Mouse (Mus musculus) forebrain, embryonic 11.5 days (tissue): ENCODE data around the gene Phlda1. TPM values are rescaled to one million over a fixed set of nuclear protein-coding genes. Genes with fewer than 3 reads are reported as not detected.
A peak's percentile ranks its signal among the peaks of the same experiment; 100 is the strongest.

Source experiments
- ATAC-seq: fragments of 200-750 bp; cut with Nextera tagmentation; replicated peaks from 2 replicates; pipeline ENCODE4 v1.8.0; 2017; ENCODE audit warnings: moderate TSS enrichment; ENCODE audit not compliant: low FRiP score
- DNase-seq: peaks from one replicate; pipeline ENCODE4 v3.0.0-alpha.2; 2017; ENCODE audit warnings: low spot score
- H3K27ac ChIP-seq: fragments of 300-500 bp; sonication (generic); 2 replicates; pipeline ENCODE4 v1.5.1; 2014; ENCODE audit warnings: low read depth, low read length
- H3K27me3 ChIP-seq: fragments of 300-500 bp; sonication (generic); 2 replicates; pipeline ENCODE4 v1.6.1; 2014; ENCODE audit warnings: mild to moderate bottlenecking, low read length, mixed read lengths; ENCODE audit not compliant: control insufficient read depth, insufficient read depth
- H3K36me3 ChIP-seq: fragments of 300-500 bp; sonication (generic); 2 replicates; pipeline ENCODE4 v1.6.1; 2014; ENCODE audit warnings: mild to moderate bottlenecking, low read length, moderate library complexity, mixed read lengths; ENCODE audit not compliant: control insufficient read depth, insufficient read depth
- H3K4me1 ChIP-seq: fragments of 300-500 bp; sonication (generic); replicated peaks from 2 replicates; pipeline ENCODE4 v1.6.1; 2014; ENCODE audit warnings: low read length, mixed read lengths; ENCODE audit not compliant: control insufficient read depth, insufficient read depth
- H3K4me2 ChIP-seq: fragments of 300-500 bp; sonication (generic); 2 replicates; pipeline ENCODE4 v1.6.1; 2014; ENCODE audit warnings: low read depth, mild to moderate bottlenecking, low read length, moderate library complexity, mixed read lengths; ENCODE audit not compliant: severe bottlenecking
- H3K4me3 ChIP-seq: fragments of 300-500 bp; sonication (generic); 2 replicates; pipeline ENCODE4 v1.5.1; 2014; ENCODE audit warnings: low read depth, low read length
- H3K9ac ChIP-seq: fragments of 300-500 bp; sonication (generic); 2 replicates; pipeline ENCODE4 v1.6.1; 2014; ENCODE audit warnings: low read length
- H3K9me3 ChIP-seq: fragments of 300-500 bp; sonication (generic); 2 replicates; pipeline ENCODE4 v1.6.1; 2016; ENCODE audit warnings: low read length, mixed read lengths; ENCODE audit not compliant: control insufficient read depth
- WGBS: fragments of 180-500 bp; shearing (Covaris S2); extraction: QIAGEN DNeasy Blood & Tissue Kit; methylation state at CpG from one replicate; pipeline ENCODE4 v1.1.7; 2014; 5-methylcytosine and 5-hydroxymethylcytosine counted together
- polyA plus RNA-seq: library from polyadenylated mRNA; unstranded; fragments of >200 nt; fragmentation: Nextera tagmentation; extraction: Ambion mirVana; gene quantifications from 2 replicates; pipeline ENCODE4 v1.2.1, GENCODE M21; 2014

The Phlda1 gene
- polyA plus RNA-seq: 12.5 and 13.1 TPM in 2 replicates

DNA sequence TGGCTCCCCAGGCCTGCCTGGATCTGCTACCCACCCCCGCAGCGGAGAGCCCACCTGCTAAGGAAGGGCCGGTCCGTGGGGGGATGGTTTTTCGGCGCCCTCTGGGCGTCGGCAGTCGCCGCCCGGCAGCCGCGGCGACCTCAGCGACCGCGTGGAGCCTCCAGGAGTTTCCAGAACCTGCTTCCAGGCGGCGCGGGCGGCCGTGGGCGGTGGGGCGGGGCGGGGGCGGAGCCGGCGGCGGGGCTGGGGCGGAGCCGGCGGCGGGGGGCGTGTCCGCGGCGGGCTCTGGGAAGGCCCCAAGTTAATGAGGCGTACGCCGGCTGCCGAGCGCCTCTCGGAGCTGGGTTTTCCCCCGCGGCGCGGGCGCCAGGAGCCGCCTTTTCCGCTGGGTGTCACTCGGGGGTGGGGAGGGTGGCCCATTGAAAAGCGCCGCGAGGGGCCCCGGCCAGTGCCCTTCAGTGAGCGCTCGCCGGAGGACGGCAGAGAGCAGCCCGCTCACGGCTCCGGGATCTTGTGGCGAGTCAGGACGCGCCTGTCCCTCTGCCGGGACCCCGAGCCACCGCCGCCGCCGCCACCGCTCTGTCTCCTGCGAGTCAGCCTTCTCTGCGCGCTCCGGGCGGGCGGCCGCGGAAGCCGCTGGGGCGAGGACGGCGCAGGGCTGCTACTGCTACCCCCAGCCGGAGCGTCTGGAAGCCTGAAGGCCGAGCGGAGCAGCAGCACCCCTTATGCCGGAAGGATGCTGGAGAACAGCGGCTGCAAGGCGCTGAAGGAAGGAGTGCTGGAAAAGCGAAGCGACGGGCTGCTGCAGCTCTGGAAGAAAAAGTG lies at the start of gene Phlda1:
Phlda1 (plus strand) TSS at position 186 of the 825 bp plus-strand sequence.
- peak within 1 kb of the TSS; percentile 68 for H3K4me3 ChIP-seq
- 0 out of 2 replicates have a peak, but pooled peaks cover 2% of the 10 kb centered on the region for H3K4me1 ChIP-seq
- ATAC-seq (peak; percentile 87), DNase-seq (peak; percentile 96)
- peak within 1 kb of the TSS; percentile 82 for H3K9ac ChIP-seq
- peak within 1 kb of the TSS; percentile 95 for H3K4me2 ChIP-seq
- no peaks in the 10 kb centered on the region for H3K9me3 ChIP-seq
- WGBS: under 1% methylated on average over 71 of the region's 94 CpGs
- H3K36me3 ChIP-seq: no peaks in the 10 kb centered on the region
- no peaks in the 10 kb centered on the region for H3K27me3 ChIP-seq
- peak within 1 kb of the TSS; percentile 64 for H3K27ac ChIP-seq

DNA sequence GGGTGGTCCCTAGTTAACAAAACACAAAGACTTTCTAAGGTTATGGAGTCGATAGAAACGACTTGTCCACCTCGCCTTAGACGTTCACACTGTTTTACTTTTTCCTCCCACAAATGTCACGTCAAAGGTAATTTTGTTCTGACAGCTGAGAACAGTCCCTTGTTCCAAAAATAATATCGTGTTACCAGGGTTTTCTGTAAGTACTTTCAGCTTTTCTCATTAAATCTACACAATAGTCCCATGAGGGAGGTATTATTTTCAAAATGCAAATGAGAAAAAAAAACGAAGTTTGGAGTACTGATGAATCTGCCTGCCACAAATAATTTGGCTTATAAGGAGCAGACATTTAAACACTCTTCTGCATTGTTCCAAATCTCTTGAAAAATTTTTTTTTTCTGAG lies 48.0 kb upstream of the Phlda1 start:
- Histone ChIP-seq H3K9me3 (no peaks in the 10 kb centered on the region), H3K27ac (no peak overlapping the region), H3K4me1 (peaks cover 5% of the 10 kb centered on the region), H3K4me2 (no peak overlapping the region), H3K4me3 (no peak overlapping the region), H3K27me3 (no peaks in the 10 kb centered on the region), H3K9ac (no peak overlapping the region), H3K36me3 (no peaks in the 10 kb centered on the region)
- WGBS: 62% methylated on average over 7 of the region's 7 CpGs
- ATAC-seq: no peak
- no peak for DNase-seq

DNA sequence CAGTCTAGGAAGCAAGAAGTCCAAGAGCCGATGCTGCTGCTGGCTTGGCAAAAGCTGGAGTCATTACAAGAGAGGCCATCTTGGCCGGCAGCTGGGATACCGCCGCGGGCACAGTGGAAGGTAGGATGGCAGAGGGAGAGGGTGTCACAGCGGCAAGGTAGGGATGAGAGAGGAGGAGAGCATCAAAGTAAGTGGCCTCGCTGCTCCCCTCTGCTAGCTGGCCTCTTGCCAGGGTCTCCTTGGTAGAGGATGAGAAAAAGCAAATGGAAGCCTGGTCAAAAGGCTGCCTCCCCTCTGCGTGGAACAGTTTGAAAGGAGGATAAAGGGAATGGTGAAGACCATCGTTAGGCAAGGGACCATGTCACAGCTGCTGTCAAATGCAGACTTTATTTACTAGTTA lies 47.0 kb upstream of the Phlda1 start:
- H3K4me1 ChIP-seq: peaks cover 5% of the 10 kb centered on the region
- H3K4me3 ChIP-seq: no peak overlapping the region
- no peak for DNase-seq
- H3K36me3 ChIP-seq: no peaks in the 10 kb centered on the region
- no peak overlapping the region for H3K27ac ChIP-seq
- no peaks in the 10 kb centered on the region for H3K27me3 ChIP-seq
- H3K9me3 ChIP-seq: no peaks in the 10 kb centered on the region
- H3K4me2 ChIP-seq: no peak overlapping the region
- ATAC-seq: no peak
- 69% methylated on average over 9 of the region's 9 CpGs for WGBS
- no peak overlapping the region for H3K9ac ChIP-seq

DNA sequence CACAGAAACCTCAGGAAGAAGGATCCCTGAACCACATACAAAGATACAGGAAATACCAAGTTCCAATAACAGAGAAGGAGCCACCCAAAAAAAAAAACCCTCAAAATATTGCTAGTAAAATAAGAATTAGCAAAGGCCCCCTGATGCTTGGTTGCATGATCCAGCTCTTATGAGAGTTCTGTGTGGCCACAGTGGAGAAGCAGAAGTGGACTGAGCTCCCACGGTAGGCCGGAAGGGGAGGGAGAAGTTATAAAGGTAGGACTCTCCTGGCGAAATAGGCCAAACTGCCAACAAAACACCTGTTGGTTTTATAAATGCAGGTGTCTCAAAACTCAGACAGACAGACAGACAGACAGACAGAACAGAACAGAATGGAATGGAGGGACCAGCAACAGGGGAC lies 46.2 kb upstream of the Phlda1 start:
- DNase-seq (no peak), ATAC-seq (no peak)
- no peak overlapping the region for H3K4me2 ChIP-seq
- H3K27ac ChIP-seq: no peak overlapping the region
- H3K27me3 ChIP-seq: no peaks in the 10 kb centered on the region
- H3K9ac ChIP-seq: no peak overlapping the region
- WGBS: 82% methylated on average over 3 of the region's 3 CpGs
- H3K4me3 ChIP-seq: no peak overlapping the region
- H3K9me3 ChIP-seq: no peaks in the 10 kb centered on the region
- H3K4me1 ChIP-seq: peaks cover 5% of the 10 kb centered on the region
- no peaks in the 10 kb centered on the region for H3K36me3 ChIP-seq

DNA sequence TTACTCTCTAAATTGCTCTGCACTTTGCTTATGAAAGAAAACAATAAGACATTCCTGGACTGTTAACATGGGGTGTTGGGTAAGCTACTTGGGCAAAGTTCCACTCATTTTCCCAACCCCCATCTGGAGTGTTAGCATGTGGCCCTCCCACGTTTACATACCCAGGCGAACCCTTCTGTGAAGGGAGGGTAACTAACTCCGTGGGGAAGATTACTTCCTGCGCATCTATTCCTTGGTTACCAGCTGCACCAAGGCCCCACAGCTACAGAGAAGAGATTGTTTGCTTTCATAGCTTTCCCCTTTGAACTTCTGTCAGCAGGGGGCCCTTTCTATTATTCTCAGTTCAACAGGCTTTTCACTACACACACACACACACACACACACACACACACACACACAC lies 45.7 kb upstream of the Phlda1 start:
- Histone ChIP-seq H3K9ac (no peak overlapping the region), H3K36me3 (no peaks in the 10 kb centered on the region), H3K4me2 (no peak overlapping the region), H3K4me3 (no peak overlapping the region), H3K9me3 (no peaks in the 10 kb centered on the region), H3K4me1 (peaks cover 5% of the 10 kb centered on the region), H3K27me3 (no peaks in the 10 kb centered on the region), H3K27ac (no peak overlapping the region)
- 3% methylated on average over 4 of the region's 4 CpGs for WGBS
- DNase-seq (no peak), ATAC-seq (peak; percentile 83)

DNA sequence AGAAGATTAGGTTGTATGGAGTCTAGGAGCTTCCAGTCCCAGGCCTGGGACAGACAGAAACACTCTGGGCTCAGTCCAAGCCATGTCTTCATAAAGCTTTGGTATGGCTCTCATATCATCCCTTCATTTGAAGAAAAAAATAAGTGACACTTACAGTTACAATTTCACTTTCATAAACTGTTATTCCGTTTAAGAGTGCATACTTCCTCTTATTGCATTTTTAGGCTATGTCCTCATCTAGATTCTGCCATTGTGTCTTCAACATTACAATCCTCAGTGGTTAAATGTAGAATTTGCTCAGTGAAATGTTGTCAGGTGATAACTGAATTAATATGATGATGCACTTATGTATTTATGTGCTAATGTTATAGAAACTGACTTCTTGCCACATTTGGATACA lies 41.3 kb upstream of the Phlda1 start:
- H3K27me3 ChIP-seq: no peaks in the 10 kb centered on the region
- no peaks in the 10 kb centered on the region for H3K9me3 ChIP-seq
- no peaks in the 10 kb centered on the region for H3K36me3 ChIP-seq
- no peak overlapping the region for H3K27ac ChIP-seq
- WGBS: 84% methylated on average over 1 of the region's 1 CpGs
- no peak for DNase-seq
- no peak overlapping the region for H3K4me2 ChIP-seq
- H3K4me3 ChIP-seq: no peak overlapping the region
- H3K4me1 ChIP-seq: 0 out of 2 replicates have a peak, but pooled peaks cover 2% of the 10 kb centered on the region
- H3K9ac ChIP-seq: no peak overlapping the region
- ATAC-seq: no peak

DNA sequence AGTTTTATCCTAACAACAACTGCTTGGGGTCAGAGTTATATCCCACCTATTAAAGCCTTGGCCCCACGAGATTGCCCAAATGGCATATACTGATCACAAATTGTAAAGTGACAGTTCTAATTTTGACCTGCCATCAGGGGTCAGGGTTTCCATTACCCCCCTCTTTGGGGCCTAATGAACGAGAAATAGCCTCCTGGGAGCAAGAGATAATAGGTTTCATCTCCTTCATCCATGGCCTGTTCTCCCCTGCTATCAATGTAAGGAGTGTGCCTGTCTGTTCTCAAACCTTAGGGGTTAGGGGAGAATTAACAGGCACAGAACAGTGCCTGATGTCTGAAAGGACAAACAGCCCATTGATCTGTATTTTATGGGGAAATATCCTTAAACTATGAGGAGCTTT lies 40.7 kb upstream of the Phlda1 start:
- no peak for DNase-seq
- H3K4me2 ChIP-seq: no peak overlapping the region
- no peak overlapping the region for H3K9ac ChIP-seq
- H3K27me3 ChIP-seq: no peaks in the 10 kb centered on the region
- no peak overlapping the region for H3K27ac ChIP-seq
- ATAC-seq: no peak
- no peaks in the 10 kb centered on the region for H3K36me3 ChIP-seq
- no peaks in the 10 kb centered on the region for H3K9me3 ChIP-seq
- H3K4me1 ChIP-seq: no peaks in the 10 kb centered on the region
- H3K4me3 ChIP-seq: no peak overlapping the region
- 54% methylated on average over 2 of the region's 2 CpGs for WGBS

DNA sequence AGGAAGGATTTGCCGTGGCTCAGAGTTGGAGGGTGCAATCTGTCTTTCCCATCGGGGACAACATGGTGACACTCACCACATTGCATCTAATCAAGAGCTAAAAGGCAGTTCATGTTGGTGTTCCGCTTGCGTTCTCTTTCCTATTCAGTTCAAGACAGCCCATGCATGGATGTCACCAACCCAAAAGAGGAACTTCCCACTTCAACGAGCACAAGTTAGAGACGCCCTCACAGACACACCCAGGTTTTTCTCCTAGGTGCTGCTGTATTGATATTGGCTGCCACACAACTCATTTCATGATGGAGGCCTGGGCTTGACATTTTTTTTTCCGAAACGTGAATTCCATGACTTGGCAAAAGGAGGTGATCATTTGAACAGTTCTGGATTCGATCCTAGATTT lies 34.9 kb upstream of the Phlda1 start:
- Histone ChIP-seq H3K4me2 (no peak overlapping the region), H3K27ac (no peak overlapping the region), H3K27me3 (no peaks in the 10 kb centered on the region), H3K36me3 (no peaks in the 10 kb centered on the region), H3K9me3 (no peaks in the 10 kb centered on the region), H3K9ac (no peak overlapping the region), H3K4me3 (no peak overlapping the region), H3K4me1 (no peaks in the 10 kb centered on the region)
- ATAC-seq (no peak), DNase-seq (no peak)
- 90% methylated on average over 9 of the region's 9 CpGs for WGBS
